Comparison of ENCODE assay signal across 22 mouse cellular contexts in the genomic region with DNA sequence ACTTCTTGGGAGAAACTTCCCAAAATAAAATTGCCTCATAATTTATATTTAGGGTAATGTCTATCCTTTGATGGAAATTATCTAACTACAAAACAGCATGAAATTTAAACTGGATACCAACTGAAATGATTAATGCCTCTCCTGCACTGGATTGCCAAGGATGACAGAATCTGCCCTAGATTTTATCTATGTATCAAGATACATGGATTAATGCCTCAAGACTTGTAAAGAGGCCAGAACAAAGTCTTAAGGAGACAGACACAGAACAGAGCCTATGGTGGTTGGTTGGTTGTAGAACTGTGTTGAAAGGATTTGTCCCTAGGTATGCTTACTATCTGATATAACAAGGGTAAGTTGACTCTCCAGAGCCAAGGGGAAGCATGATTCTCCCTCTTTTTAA.
DNase-seq lines count a peak whose midpoint lies in the region; ATAC-seq lines count a peak whose summit lies in the region.
"Had no signal": no experiment of that assay in that cellular context is flagged by ENCODE, and none has a peak within 500 bp of the region (broad histone marks: within the 10 kb centered on the region; RNA-seq: fewer than 3 reads in every experiment).

No protein-coding gene starts in this region.

- no peaks in the 10 kb centered on the region for H3K36me3 ChIP-seq in midbrain, embryonic 11.5 days (ENCODE audit: control insufficient read depth, insufficient read depth, low read length)
- no peaks in the 10 kb centered on the region for H3K36me3 ChIP-seq in midbrain, embryonic 10.5 days
- H3K36me3 ChIP-seq: embryonic facial prominence, embryonic 13.5 days; embryonic facial prominence, embryonic 15.5 days; forebrain, embryonic 10.5 days; forebrain, embryonic 12.5 days had no signal

- no peaks in the 10 kb centered on the region for H3K27me3 ChIP-seq in midbrain, embryonic 11.5 days (ENCODE audit: control insufficient read depth, insufficient read depth, low read length)
- H3K27me3 ChIP-seq in midbrain, embryonic 10.5 days (ENCODE audit: low read depth, poor library complexity, severe bottlenecking): no peaks in the 10 kb centered on the region
- H3K27me3 ChIP-seq: embryonic facial prominence, embryonic 13.5 days; embryonic facial prominence, embryonic 15.5 days; forebrain, embryonic 12.5 days had no signal

- ATAC-seq in midbrain, embryonic 11.5 days (ENCODE audit: low FRiP score): no peak
- ATAC-seq: forebrain, embryonic 14.5 days; forebrain, embryonic 16.5 days had no signal

- no peaks in the 10 kb centered on the region for H3K9me3 ChIP-seq in midbrain, embryonic 11.5 days (ENCODE audit: control insufficient read depth, low read length)
- H3K9me3 ChIP-seq in midbrain, embryonic 10.5 days (replicated peaks): no peaks in the 10 kb centered on the region
- H3K9me3 ChIP-seq: embryonic facial prominence, embryonic 13.5 days; embryonic facial prominence, embryonic 15.5 days; forebrain, embryonic 10.5 days; forebrain, embryonic 12.5 days had no signal

- H3K4me3 ChIP-seq in midbrain, embryonic 11.5 days (ENCODE audit: low read depth, low read length): no peak overlapping the region
- no peak overlapping the region for H3K4me3 ChIP-seq in midbrain, embryonic 10.5 days
- H3K4me3 ChIP-seq: embryonic facial prominence, embryonic 13.5 days; embryonic facial prominence, embryonic 15.5 days; erythroblast, embryonic 14.5 days; forebrain, embryonic 10.5 days; forebrain, embryonic 12.5 days had no signal

- H3K9ac ChIP-seq in midbrain, embryonic 11.5 days (ENCODE audit: low read length): no peak overlapping the region
- H3K9ac ChIP-seq: embryonic facial prominence, embryonic 13.5 days; embryonic facial prominence, embryonic 15.5 days; forebrain, embryonic 12.5 days had no signal

- H3K4me1 ChIP-seq in midbrain, embryonic 11.5 days (ENCODE audit: control insufficient read depth, insufficient read depth, low read length): no peaks in the 10 kb centered on the region
- no peaks in the 10 kb centered on the region for H3K4me1 ChIP-seq in midbrain, embryonic 10.5 days
- H3K4me1 ChIP-seq: embryonic facial prominence, embryonic 13.5 days; embryonic facial prominence, embryonic 15.5 days; forebrain, embryonic 10.5 days; forebrain, embryonic 12.5 days had no signal

- DNase-seq in gastrocnemius, adult 18-20 months (ENCODE audit: low spot score): peak; percentile 62
- no peak for DNase-seq in gastrocnemius, postnatal 4 days (ENCODE audit: low spot score in 2 of 2)
- DNase-seq in midbrain, embryonic 11.5 days (ENCODE audit: low spot score, missing footprints): peak; percentile 68
- no peak for DNase-seq in midbrain, embryonic 10.5 days (ENCODE audit: low spot score)
- no peak for DNase-seq in urinary bladder, postnatal 25 days (ENCODE audit: low spot score)
- DNase-seq: adrenal gland, adult 2 months; adrenal gland, postnatal 10 days; adrenal gland, postnatal 25 days; cerebellum, adult 11 months; cerebellum, adult 18-20 months; cerebellum, adult 8-10 months; cerebellum, adult 9-11 months; cerebellum, postnatal 14 days; cerebellum, postnatal 36 days; embryo, embryonic 11 days had no signal

- H3K27ac ChIP-seq in midbrain, embryonic 11.5 days (ENCODE audit: low read depth, low read length): no peak overlapping the region
- H3K27ac ChIP-seq in midbrain, embryonic 10.5 days (replicated peaks): no peak overlapping the region
- H3K27ac ChIP-seq: embryonic facial prominence, embryonic 13.5 days; embryonic facial prominence, embryonic 15.5 days; forebrain, embryonic 10.5 days; forebrain, embryonic 12.5 days had no signal

- no peak overlapping the region for H3K4me2 ChIP-seq in midbrain, embryonic 11.5 days
- H3K4me2 ChIP-seq: embryonic facial prominence, embryonic 13.5 days; embryonic facial prominence, embryonic 15.5 days; forebrain, embryonic 12.5 days had no signal

Comparison
In these comparisons a context has a peak if more than half of its experiments do, and no peak if none do; other contexts are left out.
1. DNase-seq: peak in gastrocnemius, adult 18-20 months (single experiment) and midbrain, embryonic 11.5 days (single experiment); none in gastrocnemius, postnatal 4 days (0 of 2), midbrain, embryonic 10.5 days (single experiment) and urinary bladder, postnatal 25 days (single experiment).